Mouse (Mus musculus): Measurements from ENCODE around the gene Olfr1243. TPM values are rescaled to one million over a fixed set of nuclear protein-coding genes. Genes with fewer than 3 reads are reported as not detected.

Olfr1243 gene
- total and polyA plus RNA-seq, 3 experiments, result not detected

- Histone ChIP-seq H3K27me3 (replicated peaks) (no peaks in the 10 kb centered on the region), H3K4me3 (replicated peaks in 1 of 3; ENCODE audit: low read depth in 2 of 3, low read length in 2 of 3, poor library complexity in 1 of 3) (no peak within 1 kb of the TSS), H3K79me2 (replicated peaks; ENCODE audit: control insufficient read depth, extremely low read depth, insufficient read depth, poor library complexity, severe bottlenecking) (no peaks in the 10 kb centered on the region), H3K27ac (ENCODE audit: insufficient read depth, low read depth) (no peak within 1 kb of the TSS), H3K36me3 (replicated peaks in 1 of 2; ENCODE audit: control insufficient read depth in 1 of 2, insufficient read depth in 1 of 2, low read length in 1 of 2) (no peaks in the 10 kb centered on the region), H3K9ac (ENCODE audit: insufficient read depth, low read depth) (no peak within 1 kb of the TSS), H3K4me1 (ENCODE audit: control insufficient read depth in 1 of 2, insufficient read depth in 2 of 2) (no peaks in the 10 kb centered on the region), H3K9me3 (replicated peaks; ENCODE audit: low read length) (peaks cover 2% of the 10 kb centered on the region), H3K4me2 (ENCODE audit: insufficient read depth, low read depth, poor library complexity, severe bottlenecking) (no peak within 1 kb of the TSS)
- DNase-seq (ENCODE audit: extremely low read depth), result no peak
- dilution Hi-C loops (cut with MboI; ENCODE audit: extremely low pct_ligation_motif_present, extremely low pct_unique_long_range_greater_than_20kb, low sequenced_read_pairs), result no loop called here
- in situ Hi-C loops (cut with MboI; ENCODE audit: low pct_ligation_motif_present, low pct_unique_long_range_greater_than_20kb, low sequenced_read_pairs), result no loop called here
- no peak for TF ChIP-seq ZNF384 (IDR thresholded peaks at IDR 0.05; ENCODE audit: low read depth, low read length)
- TF ChIP-seq MAFK (IDR thresholded peaks at IDR 0.05; ENCODE audit: insufficient replicate concordance, low read length), result no peak
- TF ChIP-seq POLR2AphosphoS2 (IDR thresholded peaks at IDR 0.05; ENCODE audit: low read depth, low read length), result no peak
- TF ChIP-seq ZKSCAN1 (IDR thresholded peaks at IDR 0.05; ENCODE audit: borderline replicate concordance, low read depth, low read length), result no peak
- no peak for TF ChIP-seq MYC (IDR thresholded peaks at IDR 0.05; ENCODE audit: low read depth, low read length)
- no peak for TF ChIP-seq RAD21 (IDR thresholded peaks at IDR 0.05; ENCODE audit: low read depth, low read length)
- no peak for TF ChIP-seq HCFC1 (IDR thresholded peaks at IDR 0.05; ENCODE audit: low read depth, low read length)
- no peak for TF ChIP-seq PAX5 (IDR thresholded peaks at IDR 0.05; ENCODE audit: low read length)
- TF ChIP-seq CTCF (conservative IDR thresholded peaks at IDR 0.05 in 1 of 2, IDR thresholded peaks at IDR 0.05 in 1 of 2; ENCODE audit: low read depth in 2 of 2, low read length in 2 of 2), result no peak
- no peak for TF ChIP-seq JUND (conservative IDR thresholded peaks at IDR 0.05; ENCODE audit: low read depth, low read length)
- no peak for TF ChIP-seq UBTF (IDR thresholded peaks at IDR 0.05; ENCODE audit: low read depth, low read length)
- TF ChIP-seq TBP (conservative IDR thresholded peaks at IDR 0.05; ENCODE audit: low read depth, low read length), result no peak
- TF ChIP-seq KAT2A (IDR thresholded peaks at IDR 0.05; ENCODE audit: insufficient replicate concordance, low read length), result no peak
Observed at GRCm38 (mm10) chr2:89498235-89498634, 33.1 kb downstream of the Olfr1243 start, which contains the start of gene Olfr1242. Gene Olfr1242 (minus strand): TSS chr2:89498335.

- DNase-seq (ENCODE audit: extremely low read depth), result no peak
- Histone ChIP-seq H3K36me3 (replicated peaks in 1 of 2; ENCODE audit: control insufficient read depth in 1 of 2, insufficient read depth in 1 of 2, low read length in 1 of 2) (no peaks in the 10 kb centered on the region), H3K27ac (ENCODE audit: insufficient read depth, low read depth) (no peak within 1 kb of the TSS), H3K4me3 (replicated peaks in 1 of 3; ENCODE audit: low read depth in 2 of 3, low read length in 2 of 3, poor library complexity in 1 of 3) (no peak within 1 kb of the TSS), H3K27me3 (replicated peaks) (no peaks in the 10 kb centered on the region), H3K9ac (ENCODE audit: insufficient read depth, low read depth) (no peak within 1 kb of the TSS), H3K9me3 (replicated peaks; ENCODE audit: low read length) (peaks cover 13% of the 10 kb centered on the region), H3K4me2 (ENCODE audit: insufficient read depth, low read depth, poor library complexity, severe bottlenecking) (no peak within 1 kb of the TSS), H3K79me2 (replicated peaks; ENCODE audit: control insufficient read depth, extremely low read depth, insufficient read depth, poor library complexity, severe bottlenecking) (no peaks in the 10 kb centered on the region), H3K4me1 (ENCODE audit: control insufficient read depth in 1 of 2, insufficient read depth in 2 of 2) (no peaks in the 10 kb centered on the region)
- dilution Hi-C loops (cut with MboI; ENCODE audit: extremely low pct_ligation_motif_present, extremely low pct_unique_long_range_greater_than_20kb, low sequenced_read_pairs) (no loop called here), in situ Hi-C loops (cut with MboI; ENCODE audit: low pct_ligation_motif_present, low pct_unique_long_range_greater_than_20kb, low sequenced_read_pairs) (no loop called here)
- TF ChIP-seq MEF2A (IDR thresholded peaks at IDR 0.05; ENCODE audit: borderline replicate concordance, low read depth, low read length) (no peak), ZC3H11A (IDR thresholded peaks at IDR 0.05; ENCODE audit: low read depth, low read length) (no peak), NELFE (IDR thresholded peaks at IDR 0.05; ENCODE audit: low read depth, low read length) (no peak), IRF4 (IDR thresholded peaks at IDR 0.05; ENCODE audit: low read depth, low read length) (no peak), JUN (IDR thresholded peaks at IDR 0.05; ENCODE audit: insufficient read depth, low read depth, low read length) (no peak), ZKSCAN1 (IDR thresholded peaks at IDR 0.05; ENCODE audit: borderline replicate concordance, low read depth, low read length) (no peak), ZMIZ1 (IDR thresholded peaks at IDR 0.05; ENCODE audit: low read depth, low read length) (no peak), BHLHE40 (IDR thresholded peaks at IDR 0.05; ENCODE audit: low read depth, low read length) (no peak), CTCF (conservative IDR thresholded peaks at IDR 0.05 in 1 of 2, IDR thresholded peaks at IDR 0.05 in 1 of 2; ENCODE audit: low read depth in 2 of 2, low read length in 2 of 2) (no peak), MAZ (IDR thresholded peaks at IDR 0.05; ENCODE audit: low read depth, low read length) (no peak), CHD2 (IDR thresholded peaks at IDR 0.05; ENCODE audit: low read length) (no peak), HCFC1 (IDR thresholded peaks at IDR 0.05; ENCODE audit: low read depth, low read length) (no peak), RAD21 (IDR thresholded peaks at IDR 0.05; ENCODE audit: low read depth, low read length) (no peak), ETS1 (conservative IDR thresholded peaks at IDR 0.05; ENCODE audit: low read depth, low read length) (no peak), ZNF384 (IDR thresholded peaks at IDR 0.05; ENCODE audit: low read depth, low read length) (no peak), NRF1 (IDR thresholded peaks at IDR 0.05; ENCODE audit: low read depth, low read length) (no peak), MXI1 (IDR thresholded peaks at IDR 0.05; ENCODE audit: low read depth, low read length) (no peak)
Observed at GRCm38 (mm10) chr2:89487026-89487425, 44.3 kb downstream of the Olfr1243 start, which contains the start of gene Olfr1241. Gene Olfr1241 (minus strand): TSS chr2:89487126.
